Mouse (Mus musculus) thymus, adult 2 months (tissue): ENCODE results near the gene Mmel1.

ENCODE experiments used
- CTCF ChIP-seq: fragments of 200-500 bp; IDR thresholded peaks from 2 replicates; pipeline ENCODE4 v1.5.1; 2012; ENCODE audit warnings: mild to moderate bottlenecking, control low read depth, low read length, moderate library complexity, borderline replicate concordance; ENCODE audit not compliant: control insufficient read depth, poor library complexity, insufficient read depth; ENCODE audit errors: extremely low read depth
- POLR2A ChIP-seq: fragments of 200-500 bp; IDR thresholded peaks from 2 replicates; pipeline ENCODE4 v1.6.1; 2012; ENCODE audit warnings: mild to moderate bottlenecking, low read length, control low read depth, moderate library complexity; ENCODE audit not compliant: control insufficient read depth, poor library complexity, insufficient read depth; ENCODE audit errors: extremely low read depth

DNA sequence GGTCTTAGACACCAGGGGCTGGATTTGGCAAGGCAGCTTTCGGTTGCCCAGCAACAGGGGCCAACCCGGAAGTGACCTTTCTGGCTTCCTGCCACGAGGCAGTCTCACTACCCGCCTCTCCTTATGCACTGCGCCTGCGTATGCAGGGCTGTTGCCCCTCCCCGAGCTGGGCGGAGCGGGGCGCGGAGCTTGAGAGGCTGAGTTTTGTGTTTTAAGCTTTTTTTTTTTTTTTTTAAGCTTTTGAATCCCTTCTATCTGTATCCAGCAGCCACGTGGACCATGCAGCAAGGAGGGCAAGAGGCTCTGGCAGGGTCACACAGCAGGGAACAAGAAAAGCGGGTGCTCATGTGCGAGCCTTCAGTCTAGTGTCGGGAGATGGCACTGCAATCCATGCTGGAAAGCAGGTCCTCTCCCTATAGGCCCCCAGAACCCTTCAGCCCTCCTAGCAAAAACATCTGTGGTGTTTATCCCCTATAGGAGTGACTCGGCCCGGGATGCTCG is 5.1 kb upstream of the Mmel1 start:
- 0 out of 2 replicates have a peak, but pooled peaks have one; percentile 49 for TF ChIP-seq CTCF
- no peak for TF ChIP-seq POLR2A
